In the genomic region with DNA sequence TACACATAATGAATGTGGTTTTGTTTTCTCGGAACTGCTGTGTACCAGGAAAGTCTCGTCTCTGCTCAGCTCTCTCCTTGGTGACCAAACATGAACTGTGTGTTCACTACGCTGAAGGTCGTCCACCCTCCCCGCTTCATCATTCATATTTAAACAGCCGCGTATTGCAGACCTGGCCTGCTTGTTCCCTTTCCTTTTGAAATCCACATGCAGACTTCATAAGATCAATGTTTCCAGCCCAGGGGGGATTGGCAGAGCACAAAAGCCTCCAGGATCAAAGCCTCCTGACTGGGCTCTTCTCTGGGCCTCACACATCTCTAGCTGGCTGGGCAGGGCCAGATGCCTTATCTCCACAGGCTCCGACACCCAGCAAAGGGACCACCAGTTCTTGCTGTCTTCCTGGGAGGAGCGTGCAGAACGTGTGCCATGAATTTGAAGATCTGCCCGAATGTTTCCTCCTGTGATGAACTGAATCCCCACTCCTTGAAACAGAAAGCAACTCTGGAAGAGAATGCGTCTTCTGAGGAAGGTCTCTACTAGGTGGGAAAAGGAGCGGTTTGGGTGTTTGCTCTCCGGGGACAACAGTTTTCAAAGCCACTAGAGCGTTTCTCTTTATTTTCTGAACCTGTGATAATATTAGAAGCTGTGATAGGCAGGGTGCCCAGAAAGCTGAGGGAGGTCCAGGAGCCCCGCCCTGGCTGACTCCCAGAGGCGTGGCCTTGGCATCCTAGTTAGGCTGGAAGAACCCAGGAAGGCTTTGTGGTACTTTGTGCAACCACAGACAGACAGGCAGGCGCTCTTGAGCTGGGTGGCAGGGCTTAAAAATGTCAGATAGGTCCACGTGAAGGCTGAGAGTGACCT, we compare ENCODE assay signal across 7 mouse cellular contexts. TPM values are rescaled to one million over a fixed set of nuclear protein-coding genes. Genes with fewer than 3 reads are reported as not detected.
DNase-seq lines count a peak whose midpoint lies in the region; ATAC-seq and TF ChIP-seq lines count a peak whose summit lies in the region.

No protein-coding gene starts in this region.

- peak; percentile 77 for ATAC-seq in megakaryocyte-erythroid progenitor cell, adult 5-6 weeks (replicated peaks; ENCODE audit: low FRiP score, low TSS enrichment, poor library complexity, severe bottlenecking)

- DNase-seq in ovary, adult 18-20 months (ENCODE audit: low spot score) = peak; percentile 82
- no peak for DNase-seq in ovary, postnatal 10 days (ENCODE audit: low spot score)
- peak; percentile 71 for DNase-seq in brain, embryonic 14.5 days (ENCODE audit: low read depth)
- DNase-seq in heart, postnatal 36 days = peak; percentile 72 to 77
- DNase-seq in thymus, postnatal 14 days = no peak
- DNase-seq in frontal cortex, postnatal 10 days (ENCODE audit: low spot score in 2 of 2) = no peak

- TF ChIP-seq POLR2A in brain, embryonic 14.5 days (IDR thresholded peaks at IDR 0.05; ENCODE audit: borderline replicate concordance, extremely low read depth, insufficient read depth, insufficient read length, poor library complexity, severe bottlenecking) = no peak

- no peak for TF ChIP-seq CTCF in brain, embryonic 14.5 days (IDR thresholded peaks at IDR 0.05; ENCODE audit: borderline replicate concordance, extremely low read depth, insufficient read depth, insufficient read length)

- intact Hi-C loops in heart, postnatal 36 days (cut with DNase I) = loop anchor here (10.0 kb wide), 1 partner anchor 575 kb away; no protein-coding TSS in a partner anchor

RNA-seq across cellular contexts. Expression of a gene that starts 10.0 kb away (rescaled TPM):
- polyA plus RNA-seq in brain, embryonic 14.5 days (2012; rRNA removed) = 0.34 and 0.44 TPM in 2 replicates
- 1 to 10 TPM; 7.2 to 7.8 TPM for total RNA-seq in heart, postnatal 36 days (2021)
- total RNA-seq in megakaryocyte-erythroid progenitor cell, adult 5-6 weeks (2014; fragmentation: Nextera tagmentation) = 10.9 and 15.7 TPM in 2 replicates
- 9.1 and 9.7 TPM in 2 replicates for total RNA-seq in megakaryocyte-erythroid progenitor cell, adult 5-6 weeks (2017)

RNA-seq across cellular contexts. Expression of a gene that starts 12.9 kb away (rescaled TPM):
- polyA plus RNA-seq in brain, embryonic 14.5 days (2012; rRNA removed) = 71.3 and 95.6 TPM in 2 replicates
- 10 to 100 TPM; 93.2 to 97.0 TPM for total RNA-seq in heart, postnatal 36 days (2021)
- 112 and 193 TPM in 2 replicates for total RNA-seq in megakaryocyte-erythroid progenitor cell, adult 5-6 weeks (2014; fragmentation: Nextera tagmentation)
- total RNA-seq in megakaryocyte-erythroid progenitor cell, adult 5-6 weeks (2017) = 59.2 and 86.9 TPM in 2 replicates

Comparison
In these comparisons a context has a peak if more than half of its experiments do, and no peak if none do; other contexts are left out.
1. DNase-seq: peak in ovary, adult 18-20 months (single experiment), brain, embryonic 14.5 days (single experiment) and heart, postnatal 36 days (2 of 2); none in ovary, postnatal 10 days (single experiment), thymus, postnatal 14 days (single experiment) and frontal cortex, postnatal 10 days (0 of 2).